Mouse (Mus musculus): ENCODE results near the gene Znfx1. TPM values are rescaled to one million over a fixed set of nuclear protein-coding genes. Genes with fewer than 3 reads are reported as not detected.

Gene Znfx1
- 6.5 and 7.3 TPM in 2 replicates for polyA plus RNA-seq (2016; fragmentation: Nextera tagmentation; extraction: Ambion mirVana)

DNA sequence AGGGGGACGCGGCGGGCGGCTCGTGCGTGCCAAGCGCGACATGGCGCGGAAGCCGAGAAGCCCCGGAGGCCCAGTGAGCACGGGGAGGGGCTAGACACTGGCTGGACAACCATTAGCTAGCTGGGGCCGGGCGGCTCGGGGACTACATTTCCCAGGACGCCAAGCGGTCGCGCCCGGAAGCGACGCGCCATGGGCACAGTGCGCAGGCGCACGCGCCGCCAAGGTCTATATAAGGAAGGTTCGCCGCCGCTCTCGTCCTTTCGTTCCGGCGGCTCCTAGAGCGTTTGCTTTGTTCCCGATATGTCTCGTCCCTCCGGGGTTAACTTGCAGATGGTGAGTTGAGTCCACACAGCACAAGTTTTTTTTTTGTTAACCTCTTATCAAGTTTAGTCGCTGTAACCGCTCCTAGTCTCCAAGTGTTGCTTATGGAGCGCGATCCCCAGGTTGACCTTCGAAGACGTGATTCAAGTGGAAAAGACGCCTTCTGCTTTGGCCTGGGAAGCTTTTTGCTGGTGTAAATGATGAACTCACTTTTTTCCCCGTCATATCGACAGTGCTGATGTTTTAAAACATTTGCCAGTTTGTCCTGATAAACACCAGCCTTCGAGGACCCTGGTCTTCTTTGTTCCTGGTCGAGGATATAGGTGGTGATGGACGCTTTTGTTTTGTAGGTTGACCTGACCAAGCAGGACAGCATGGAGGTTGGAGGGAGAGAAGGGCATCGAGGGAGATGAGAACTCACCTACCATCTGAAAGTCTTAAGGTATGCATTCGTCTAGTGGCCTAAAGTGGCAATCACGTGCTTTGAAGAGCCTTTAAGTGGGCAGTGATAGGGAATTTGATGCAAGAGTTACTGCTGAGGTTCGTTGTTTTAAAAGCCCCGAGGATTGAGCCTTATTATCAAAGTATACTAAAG, at the start of gene Znfx1:
Gene Znfx1 (minus strand): TSS at position 51 of the 916 bp plus-strand sequence.
- 1% methylated on average over 57 of the region's 57 CpGs for WGBS
- H3K27me3 ChIP-seq (ENCODE audit: insufficient read depth, poor library complexity, severe bottlenecking): no peaks in the 10 kb centered on the region
- peak within 1 kb of the TSS; percentile 99 for H3K27ac ChIP-seq
- H3K4me3 ChIP-seq: peak within 1 kb of the TSS; percentile 84
- H3K9me3 ChIP-seq: no peaks in the 10 kb centered on the region
- DNase-seq (ENCODE audit: low spot score): peak; percentile 97
- peaks cover 23% of the 10 kb centered on the region for H3K4me1 ChIP-seq
- peaks cover 28% of the 10 kb centered on the region for H3K36me3 ChIP-seq

DNA sequence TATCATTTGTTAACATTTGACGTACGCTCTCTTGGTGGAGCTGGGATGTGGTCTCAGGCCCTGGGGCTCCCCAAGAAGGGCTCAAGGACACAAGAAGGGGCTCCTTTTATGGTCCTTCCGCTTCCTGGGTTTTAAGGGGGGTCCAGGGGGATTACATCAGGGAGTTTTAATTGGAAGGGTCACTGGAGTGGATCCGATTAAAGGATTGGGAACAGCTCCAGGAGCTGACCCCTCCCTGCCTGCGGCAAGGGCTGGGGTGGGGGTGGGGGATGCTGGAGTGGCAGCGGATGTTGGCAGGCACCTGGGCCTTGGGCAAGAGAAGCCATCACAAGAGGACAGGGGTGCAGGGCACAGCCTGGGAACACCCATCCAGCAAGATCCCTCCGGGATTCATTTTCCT, 49.4 kb upstream of the Znfx1 start:
- Histone ChIP-seq H3K4me1 (no peaks in the 10 kb centered on the region), H3K36me3 (no peaks in the 10 kb centered on the region), H3K27me3 (ENCODE audit: insufficient read depth, poor library complexity, severe bottlenecking) (peaks cover 7% of the 10 kb centered on the region; the same call in 1 of the 2 replicates), H3K9me3 (no peaks in the 10 kb centered on the region), H3K4me3 (no peak overlapping the region), H3K27ac (no peak overlapping the region)
- DNase-seq (ENCODE audit: low spot score): no peak
- WGBS: 67% methylated on average over 7 of the region's 7 CpGs

DNA sequence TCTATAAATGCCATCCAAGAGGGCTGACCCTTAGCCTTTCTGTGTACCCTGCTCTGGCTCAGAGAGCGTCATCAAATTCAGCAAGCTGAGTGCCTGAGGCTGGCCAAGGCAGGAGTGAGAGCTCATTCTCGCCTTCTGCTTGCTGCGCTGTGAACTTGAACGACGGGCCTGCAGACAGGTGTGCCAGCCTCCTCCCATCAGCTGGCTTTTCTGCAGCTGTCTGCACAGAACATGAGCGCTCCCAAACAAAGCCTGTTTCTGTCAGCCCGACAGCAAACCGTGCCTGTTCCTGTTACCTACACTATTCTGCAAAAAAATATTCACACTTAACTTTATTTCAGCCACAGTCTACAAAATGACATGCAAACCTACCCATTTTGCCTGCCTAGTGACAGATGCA, 46.7 kb upstream of the Znfx1 start:
- no peak for DNase-seq (ENCODE audit: low spot score)
- 77% methylated on average over 8 of the region's 8 CpGs for WGBS
- no peaks in the 10 kb centered on the region for H3K9me3 ChIP-seq
- peaks cover 17% of the 10 kb centered on the region; the same call in 1 of the 2 replicates for H3K27me3 ChIP-seq (ENCODE audit: insufficient read depth, poor library complexity, severe bottlenecking)
- no peak overlapping the region for H3K4me3 ChIP-seq
- H3K4me1 ChIP-seq: no peaks in the 10 kb centered on the region
- H3K36me3 ChIP-seq: no peaks in the 10 kb centered on the region
- H3K27ac ChIP-seq: no peak overlapping the region

DNA sequence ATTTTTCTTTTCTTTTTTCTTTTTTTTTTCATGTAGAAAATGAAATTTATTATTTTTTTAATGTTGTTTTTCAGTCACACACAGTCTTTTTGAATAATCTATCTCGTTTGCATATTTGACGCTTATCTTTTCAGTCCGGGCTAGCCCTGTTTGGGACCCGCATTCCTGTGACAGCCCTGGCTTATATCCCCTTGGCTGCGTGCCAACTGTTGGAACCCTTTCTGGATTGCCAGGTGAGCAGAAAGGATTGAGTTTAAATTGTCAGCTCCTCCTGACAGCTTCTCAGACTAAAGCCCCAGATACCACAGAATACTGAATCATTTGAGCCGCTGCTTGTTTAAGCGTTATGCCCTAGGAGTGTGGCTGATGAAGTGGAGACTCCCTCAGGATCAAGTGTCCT, 40.7 kb upstream of the Znfx1 start:
- no peak for DNase-seq (ENCODE audit: low spot score)
- H3K27me3 ChIP-seq (ENCODE audit: insufficient read depth, poor library complexity, severe bottlenecking): peaks cover 21% of the 10 kb centered on the region; the same call in 1 of the 2 replicates
- no peak overlapping the region for H3K4me3 ChIP-seq
- 63% methylated on average over 7 of the region's 7 CpGs for WGBS
- H3K27ac ChIP-seq: no peak overlapping the region
- H3K36me3 ChIP-seq: no peaks in the 10 kb centered on the region
- H3K9me3 ChIP-seq: no peaks in the 10 kb centered on the region
- peaks cover 4% of the 10 kb centered on the region; the same call in 1 of the 2 replicates for H3K4me1 ChIP-seq

DNA sequence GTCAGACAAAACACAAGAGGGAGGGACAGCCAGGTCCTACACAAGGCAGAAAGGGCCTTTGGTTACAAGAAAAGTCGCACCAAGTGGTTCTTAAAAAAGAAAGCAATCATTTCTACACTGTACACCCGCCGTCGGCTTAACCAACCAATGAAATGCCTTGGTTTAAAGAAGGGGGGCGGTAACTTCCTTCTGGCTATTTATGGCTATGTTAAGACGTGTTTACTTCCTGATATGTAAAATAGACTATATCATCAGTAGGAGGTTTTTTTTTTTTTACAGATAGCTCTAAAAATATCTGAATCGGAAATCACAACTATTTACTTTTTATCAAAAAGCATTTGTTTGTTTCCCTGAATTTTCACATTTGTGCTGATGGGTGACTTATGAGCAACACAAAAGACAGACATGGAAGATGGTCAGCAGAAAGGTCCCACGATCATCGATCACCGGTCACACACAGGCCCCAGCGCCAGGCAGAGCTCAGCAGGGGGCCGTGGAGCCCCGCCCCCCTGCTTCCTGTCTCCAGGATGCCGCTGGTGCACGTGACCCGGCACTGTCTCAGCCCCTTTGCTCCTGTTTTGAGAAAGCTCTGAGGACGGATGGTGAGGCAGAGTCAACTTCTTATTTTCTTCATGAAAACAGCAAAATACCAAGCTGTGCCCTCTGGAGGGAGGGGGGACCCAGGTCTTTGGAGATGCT, 39.1 kb upstream of the Znfx1 start:
- peaks cover 4% of the 10 kb centered on the region; the same call in 1 of the 2 replicates for H3K4me1 ChIP-seq
- no peak for DNase-seq (ENCODE audit: low spot score)
- H3K27ac ChIP-seq: no peak overlapping the region
- no peaks in the 10 kb centered on the region for H3K36me3 ChIP-seq
- WGBS: 63% methylated on average over 17 of the region's 17 CpGs
- peaks cover 21% of the 10 kb centered on the region; the same call in 1 of the 2 replicates for H3K27me3 ChIP-seq (ENCODE audit: insufficient read depth, poor library complexity, severe bottlenecking)
- H3K9me3 ChIP-seq: no peaks in the 10 kb centered on the region
- no peak overlapping the region for H3K4me3 ChIP-seq

DNA sequence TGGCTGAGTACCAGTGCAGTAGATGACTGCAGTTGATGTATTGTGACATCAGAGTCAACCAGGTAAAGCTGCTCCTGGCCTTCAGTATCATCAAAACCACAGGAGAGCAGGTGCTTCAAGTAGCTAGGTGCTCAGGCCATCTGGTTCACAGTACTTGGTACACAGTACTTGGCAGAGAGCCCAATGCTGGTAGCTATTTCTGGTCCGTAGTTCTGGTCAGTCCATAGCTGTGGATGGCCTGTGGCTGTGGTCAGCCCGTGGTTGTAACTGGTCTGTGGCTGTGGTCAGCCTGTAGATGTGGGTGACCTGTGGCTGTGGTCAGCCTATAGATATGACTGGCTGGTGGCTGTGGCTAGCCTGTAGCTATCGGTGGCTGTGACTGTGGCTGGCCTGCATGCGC, 31.9 kb upstream of the Znfx1 start:
- 79% methylated on average over 4 of the region's 4 CpGs for WGBS
- no peaks in the 10 kb centered on the region for H3K9me3 ChIP-seq

DNA sequence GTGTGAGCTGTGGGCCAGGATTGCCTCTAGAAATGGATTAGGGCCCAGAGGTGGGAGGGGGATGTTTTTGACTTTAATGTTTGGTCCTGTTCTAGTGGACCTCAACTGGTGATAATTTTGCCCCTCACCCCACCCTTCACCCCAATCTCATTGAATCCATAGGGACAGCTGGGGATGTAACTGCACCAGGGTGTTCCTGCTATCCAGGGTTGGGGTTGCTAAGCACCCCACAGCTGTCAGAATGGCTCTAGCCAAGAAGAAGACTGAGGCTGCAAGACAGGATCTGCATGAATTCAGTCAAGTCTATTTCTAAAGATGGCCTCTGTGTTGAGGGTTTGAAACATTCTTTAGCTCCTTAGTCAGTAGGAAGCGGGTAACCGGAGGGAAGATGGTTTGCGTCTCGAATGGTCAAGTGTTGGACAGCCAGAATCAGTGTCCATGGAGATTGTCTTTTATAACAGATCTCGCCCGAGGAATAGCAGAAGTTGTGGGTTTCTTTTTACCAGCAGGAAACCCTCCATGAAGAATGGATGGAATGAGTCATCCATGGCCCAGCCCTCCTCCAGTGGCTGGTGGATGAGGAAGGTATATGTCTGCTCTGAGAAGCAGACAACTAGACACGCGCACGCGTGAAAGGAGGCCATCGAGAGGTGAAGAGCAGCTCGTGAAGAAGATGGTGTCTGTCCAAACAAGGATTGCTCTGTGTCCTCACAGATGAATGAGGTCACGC, 30.5 kb upstream of the Znfx1 start:
- Histone ChIP-seq H3K4me1 (no peaks in the 10 kb centered on the region), H3K9me3 (no peaks in the 10 kb centered on the region), H3K36me3 (no peaks in the 10 kb centered on the region), H3K27me3 (ENCODE audit: insufficient read depth, poor library complexity, severe bottlenecking) (no peaks in the 10 kb centered on the region), H3K4me3 (no peak overlapping the region), H3K27ac (no peak overlapping the region)
- WGBS: 82% methylated on average over 13 of the region's 13 CpGs
- no peak for DNase-seq (ENCODE audit: low spot score)

More for the DNA sequence above, 31.9 kb upstream of the Znfx1 start:
- no peak for DNase-seq (ENCODE audit: low spot score)
- Histone ChIP-seq H3K4me3 (no peak overlapping the region), H3K27me3 (ENCODE audit: insufficient read depth, poor library complexity, severe bottlenecking) (no peaks in the 10 kb centered on the region), H3K36me3 (no peaks in the 10 kb centered on the region), H3K27ac (no peak overlapping the region), H3K4me1 (no peaks in the 10 kb centered on the region)

DNA sequence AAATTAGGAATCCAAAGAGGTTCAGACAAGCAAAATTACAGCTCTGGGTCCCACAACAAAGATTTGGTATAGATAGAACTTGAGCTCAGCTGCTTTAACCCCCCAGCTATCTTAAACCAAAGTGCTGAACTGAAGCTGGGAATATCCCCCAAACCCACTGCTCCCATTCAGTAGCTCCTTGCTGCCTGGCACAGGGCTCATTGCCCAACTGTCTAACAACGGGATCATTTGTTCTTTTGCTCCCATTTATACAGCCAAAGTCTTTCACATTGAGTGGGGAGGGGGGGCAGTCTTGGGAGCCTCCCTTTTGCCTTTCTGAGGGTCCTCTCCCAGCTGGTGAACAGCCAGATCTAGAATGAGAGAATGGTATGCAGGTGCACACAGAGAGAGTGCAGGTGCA, 27.5 kb upstream of the Znfx1 start:
- no peak for DNase-seq (ENCODE audit: low spot score)
- H3K9me3 ChIP-seq: no peaks in the 10 kb centered on the region
- H3K27me3 ChIP-seq (ENCODE audit: insufficient read depth, poor library complexity, severe bottlenecking): no peaks in the 10 kb centered on the region
- H3K36me3 ChIP-seq: no peaks in the 10 kb centered on the region
- no peaks in the 10 kb centered on the region for H3K4me1 ChIP-seq
- no peak overlapping the region for H3K4me3 ChIP-seq
- whole genome bisulfite sequencing: 67% methylated on average over 1 of the region's 1 CpGs
- no peak overlapping the region for H3K27ac ChIP-seq

DNA sequence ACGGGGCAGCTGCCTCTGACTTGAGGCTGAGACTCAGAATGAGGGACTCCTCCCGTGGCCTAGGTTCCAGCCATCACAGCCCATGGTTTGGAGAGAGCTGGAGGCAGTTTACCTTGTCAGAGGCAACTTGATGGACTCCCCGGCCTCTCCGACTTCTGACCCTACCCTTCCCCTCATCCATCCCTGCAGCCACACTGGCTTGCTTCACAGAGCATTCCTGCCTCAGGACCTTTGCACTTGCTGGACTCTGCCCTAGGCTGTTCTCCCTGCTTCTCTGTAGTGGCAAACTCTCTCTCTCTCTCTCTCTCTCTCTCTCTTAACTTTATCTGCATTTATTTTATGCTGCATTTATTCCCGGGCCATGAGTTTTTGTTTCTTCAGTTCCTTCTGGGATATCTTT, 24.0 kb upstream of the Znfx1 start:
- no peak for DNase-seq (ENCODE audit: low spot score)
- Histone ChIP-seq H3K9me3 (no peaks in the 10 kb centered on the region), H3K4me1 (peaks cover 4% of the 10 kb centered on the region; the same call in 1 of the 2 replicates), H3K4me3 (no peak overlapping the region), H3K27me3 (ENCODE audit: insufficient read depth, poor library complexity, severe bottlenecking) (no peaks in the 10 kb centered on the region), H3K27ac (no peak overlapping the region), H3K36me3 (no peaks in the 10 kb centered on the region)
- 76% methylated on average over 5 of the region's 5 CpGs for WGBS

DNA sequence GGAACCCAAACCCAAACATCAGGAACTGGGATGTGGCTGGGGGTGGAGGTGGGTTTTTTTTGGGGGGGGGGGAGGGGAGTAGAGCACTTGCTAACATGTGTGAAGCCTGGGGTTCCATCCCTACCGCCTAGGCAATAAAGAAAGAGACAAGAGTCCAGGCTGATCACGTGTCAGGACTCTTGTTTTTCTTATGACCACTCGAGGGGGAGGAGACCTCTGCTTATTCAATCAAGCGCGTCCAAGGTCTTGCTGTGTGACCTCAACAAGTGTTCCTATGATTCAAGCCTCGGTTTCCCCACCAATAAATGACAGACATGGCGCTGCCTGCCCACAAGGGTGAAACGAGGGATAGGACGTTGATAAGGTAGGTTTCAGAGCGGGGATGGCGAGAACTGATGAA, 23.3 kb upstream of the Znfx1 start:
- 56% methylated on average over 11 of the region's 11 CpGs for WGBS
- peaks cover 10% of the 10 kb centered on the region for H3K4me1 ChIP-seq
- H3K4me3 ChIP-seq: no peak overlapping the region
- DNase-seq (ENCODE audit: low spot score): no peak
- no peaks in the 10 kb centered on the region for H3K9me3 ChIP-seq
- H3K36me3 ChIP-seq: no peaks in the 10 kb centered on the region
- H3K27ac ChIP-seq: no peak overlapping the region
- H3K27me3 ChIP-seq (ENCODE audit: insufficient read depth, poor library complexity, severe bottlenecking): no peaks in the 10 kb centered on the region

DNA sequence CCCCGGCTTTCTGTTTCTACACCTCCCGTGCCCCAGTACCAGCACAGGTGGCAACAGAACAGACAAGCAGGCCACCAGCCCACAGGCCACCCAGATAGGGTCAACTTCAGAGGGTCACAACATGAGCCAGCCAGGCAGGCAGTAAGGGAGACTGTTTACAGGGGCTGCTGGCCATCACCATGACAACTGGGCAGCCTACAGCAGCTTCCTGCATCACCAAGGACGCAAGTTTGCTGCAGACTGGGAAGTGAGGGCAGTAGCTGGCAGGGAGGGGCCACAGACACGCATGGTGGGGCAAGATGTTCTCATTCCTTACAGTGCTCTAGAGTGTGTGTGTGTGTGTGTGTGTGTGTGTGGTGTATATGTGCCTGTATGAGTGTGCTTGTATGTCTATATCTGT, 18.8 kb upstream of the Znfx1 start:
- H3K27ac ChIP-seq: peak overlapping the region; percentile 24; the same call in 1 of the 2 replicates
- peaks cover 27% of the 10 kb centered on the region for H3K4me1 ChIP-seq
- peak; percentile 79 for DNase-seq (ENCODE audit: low spot score)
- no peaks in the 10 kb centered on the region for H3K9me3 ChIP-seq
- no peaks in the 10 kb centered on the region for H3K36me3 ChIP-seq
- no peaks in the 10 kb centered on the region for H3K27me3 ChIP-seq (ENCODE audit: insufficient read depth, poor library complexity, severe bottlenecking)
- H3K4me3 ChIP-seq: no peak overlapping the region
- WGBS: 26% methylated on average over 4 of the region's 4 CpGs

DNA sequence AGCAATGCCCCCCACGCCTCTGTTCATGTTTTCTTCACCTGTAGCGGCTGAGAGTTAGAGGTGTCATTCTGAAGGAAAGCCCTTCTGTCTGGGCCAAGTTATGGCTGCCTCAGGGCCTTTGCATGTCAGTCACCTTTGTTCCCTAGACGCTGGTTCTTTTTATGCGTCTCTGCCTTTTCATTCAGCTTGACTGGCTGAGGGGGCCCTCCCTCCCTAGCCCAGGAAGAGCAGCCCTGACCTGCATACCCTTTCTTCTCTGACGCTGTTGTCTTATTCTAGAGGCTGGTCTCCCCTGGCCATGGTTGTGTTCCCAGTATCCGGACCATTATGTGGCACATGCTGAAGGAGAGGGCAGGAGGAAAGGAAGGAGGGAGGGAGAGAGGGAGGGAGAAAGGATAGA, 18.3 kb upstream of the Znfx1 start:
- Histone ChIP-seq H3K27ac (0 out of 2 replicates have a peak overlapping the region, but pooled peaks have one; percentile 24), H3K36me3 (no peaks in the 10 kb centered on the region), H3K4me1 (peaks cover 27% of the 10 kb centered on the region), H3K9me3 (no peaks in the 10 kb centered on the region), H3K4me3 (no peak overlapping the region), H3K27me3 (ENCODE audit: insufficient read depth, poor library complexity, severe bottlenecking) (no peaks in the 10 kb centered on the region)
- 71% methylated on average over 6 of the region's 6 CpGs for WGBS
- DNase-seq (ENCODE audit: low spot score): no peak

Measured in heart, embryonic 10.5 days (tissue).